Mouse (Mus musculus) hindbrain, postnatal 0 days (tissue): Measurements from ENCODE around the gene Lbx1. TPM values are rescaled to one million over a fixed set of nuclear protein-coding genes. Genes with fewer than 3 reads are reported as not detected.
A peak's percentile ranks its signal among the peaks of the same experiment; 100 is the strongest.

Experiments
- ATAC-seq: fragments of 200-750 bp; cut with Nextera tagmentation; 2 replicates; pipeline ENCODE4 v1.8.0; 2017; ENCODE audit warnings: mild to moderate bottlenecking, moderate TSS enrichment, moderate library complexity
- DNase-seq: peaks from one replicate; pipeline ENCODE4 v3.0.0-alpha.2; 2015; ENCODE audit warnings: low spot score
- H3K27ac ChIP-seq: fragments of 300-500 bp; sonication (generic); 2 replicates; pipeline ENCODE4 v1.5.1; 2014; ENCODE audit warnings: mild to moderate bottlenecking
- H3K27me3 ChIP-seq: fragments of 300-500 bp; sonication (generic); 2 replicates; pipeline ENCODE4 v1.6.1; 2014; ENCODE audit warnings: low read length, mixed read lengths; ENCODE audit not compliant: insufficient read depth
- H3K36me3 ChIP-seq: fragments of 300-500 bp; sonication (generic); 2 replicates; pipeline ENCODE4 v1.6.1; 2014; ENCODE audit warnings: low read length, mixed read lengths; ENCODE audit not compliant: insufficient read depth
- H3K4me1 ChIP-seq: fragments of 300-500 bp; sonication (generic); 2 replicates; pipeline ENCODE4 v1.6.1; 2014; ENCODE audit warnings: antibody characterized with exemption, low read length, mixed read lengths; ENCODE audit not compliant: insufficient read depth
- H3K4me2 ChIP-seq: fragments of 300-500 bp; sonication (generic); 2 replicates; pipeline ENCODE4 v1.6.1; 2014; ENCODE audit warnings: low read depth, mild to moderate bottlenecking, low read length, moderate library complexity, mixed read lengths
- H3K4me3 ChIP-seq: fragments of 300-500 bp; sonication (generic); 2 replicates; pipeline ENCODE4 v1.5.1; 2014; ENCODE audit warnings: low read length
- H3K9ac ChIP-seq: fragments of 300-500 bp; sonication (generic); replicated peaks from 2 replicates; pipeline ENCODE4 v1.6.1; 2014; ENCODE audit warnings: mild to moderate bottlenecking, low read length, moderate library complexity, mixed read lengths
- H3K9me3 ChIP-seq: fragments of 300-500 bp; sonication (generic); 2 replicates; pipeline ENCODE4 v1.6.1; 2016; ENCODE audit warnings: low read length, mixed read lengths
- CTCF ChIP-seq: IDR thresholded peaks from 2 replicates; pipeline ENCODE4 v1.5.1; 2016; ENCODE audit warnings: antibody characterized with exemption, control low read depth, low read depth
- WGBS: fragments of 180-500 bp; shearing (Covaris S2); extraction: QIAGEN DNeasy Blood & Tissue Kit; methylation state at CpG from one replicate; pipeline ENCODE4 v1.1.7; 2014; 5-methylcytosine and 5-hydroxymethylcytosine counted together
- polyA plus RNA-seq: library from polyadenylated mRNA; unstranded; fragments of >200 nt; fragmentation: Nextera tagmentation; extraction: Ambion mirVana; gene quantifications from 2 replicates; pipeline ENCODE4 v1.2.1, GENCODE M21; 2015
- total RNA-seq: library from RNA; depleted of rRNA; stranded (reverse); fragments of >200 nt; gene quantifications from 2 replicates; pipeline ENCODE4 v1.2.3, GENCODE M21; 2014

Gene Lbx1
- total and polyA plus RNA-seq, 2 experiments from 2014 or later: 9.2 to 27.0 TPM

- Histone ChIP-seq H3K27ac (no peak overlapping the region), H3K4me3 (no peak overlapping the region), H3K9ac (no peak overlapping the region), H3K36me3 (no peaks in the 10 kb centered on the region), H3K4me1 (no peaks in the 10 kb centered on the region), H3K9me3 (no peaks in the 10 kb centered on the region), H3K4me2 (no peak overlapping the region), H3K27me3 (no peaks in the 10 kb centered on the region)
- ATAC-seq (no peak), DNase-seq (no peak)
- WGBS: 41% methylated on average over 7 of the region's 7 CpGs
- no peak for TF ChIP-seq CTCF
These were observed 19.2 kb upstream of the Lbx1 start for GRCm38 (mm10) chr19:45254806-45255205.

GRCm38 (mm10) chr19:45252436-45252835 is 16.8 kb upstream of the Lbx1 start:
- no peaks in the 10 kb centered on the region; the same call in 1 of the 2 replicates for H3K4me1 ChIP-seq
- H3K27me3 ChIP-seq: no peaks in the 10 kb centered on the region
- H3K9me3 ChIP-seq: no peaks in the 10 kb centered on the region
- H3K27ac ChIP-seq: no peak overlapping the region
- no peak overlapping the region for H3K4me2 ChIP-seq
- WGBS: 62% methylated on average over 3 of the region's 3 CpGs
- H3K4me3 ChIP-seq: no peak overlapping the region
- ATAC-seq (no peak), DNase-seq (no peak)
- TF ChIP-seq CTCF: no peak
- no peak overlapping the region for H3K9ac ChIP-seq
- H3K36me3 ChIP-seq: no peaks in the 10 kb centered on the region

GRCm38 (mm10) chr19:45248691-45249090 is 13.1 kb upstream of the Lbx1 start:
- no peak overlapping the region for H3K27ac ChIP-seq
- H3K36me3 ChIP-seq: no peaks in the 10 kb centered on the region
- no peak overlapping the region for H3K4me3 ChIP-seq
- no peak for TF ChIP-seq CTCF
- 0 out of 2 replicates have a peak, but pooled peaks have one; percentile 35 for ATAC-seq
- peaks cover 21% of the 10 kb centered on the region for H3K27me3 ChIP-seq
- H3K4me1 ChIP-seq: no peaks in the 10 kb centered on the region; the same call in 1 of the 2 replicates
- H3K9ac ChIP-seq: no peak overlapping the region
- H3K4me2 ChIP-seq: no peak overlapping the region
- DNase-seq: peak; percentile 52
- 57% methylated on average over 19 of the region's 19 CpGs for WGBS
- no peaks in the 10 kb centered on the region for H3K9me3 ChIP-seq

GRCm38 (mm10) chr19:45243918-45244700 is 8.5 kb upstream of the Lbx1 start:
- Histone ChIP-seq H3K4me3 (no peak overlapping the region), H3K27ac (no peak overlapping the region), H3K36me3 (no peaks in the 10 kb centered on the region), H3K9me3 (no peaks in the 10 kb centered on the region), H3K27me3 (peaks cover 62% of the 10 kb centered on the region), H3K4me2 (no peak overlapping the region), H3K4me1 (no peaks in the 10 kb centered on the region; the same call in 1 of the 2 replicates), H3K9ac (no peak overlapping the region)
- peak; percentile 89 for TF ChIP-seq CTCF
- WGBS: 4% methylated on average over 29 of the region's 29 CpGs
- ATAC-seq: no peak
- DNase-seq: peak; percentile 63

GRCm38 (mm10) chr19:45243264-45243602 is 7.6 kb upstream of the Lbx1 start:
- peaks cover 70% of the 10 kb centered on the region for H3K27me3 ChIP-seq
- no peaks in the 10 kb centered on the region for H3K4me1 ChIP-seq
- ATAC-seq: no peak
- 12% methylated on average over 5 of the region's 5 CpGs for WGBS
- H3K27ac ChIP-seq: no peak overlapping the region
- H3K4me2 ChIP-seq: no peak overlapping the region
- H3K9me3 ChIP-seq: no peaks in the 10 kb centered on the region
- no peak overlapping the region for H3K9ac ChIP-seq
- no peaks in the 10 kb centered on the region for H3K36me3 ChIP-seq
- no peak overlapping the region for H3K4me3 ChIP-seq
- DNase-seq: no peak
- TF ChIP-seq CTCF: no peak

GRCm38 (mm10) chr19:45242348-45243263 is 7.0 kb upstream of the Lbx1 start:
- no peaks in the 10 kb centered on the region for H3K9me3 ChIP-seq
- no peaks in the 10 kb centered on the region for H3K36me3 ChIP-seq
- H3K4me3 ChIP-seq: no peak overlapping the region
- DNase-seq: no peak
- peaks cover 77% of the 10 kb centered on the region for H3K27me3 ChIP-seq
- no peak overlapping the region for H3K4me2 ChIP-seq
- no peak overlapping the region for H3K9ac ChIP-seq
- 5% methylated on average over 23 of the region's 23 CpGs for WGBS
- H3K27ac ChIP-seq: no peak overlapping the region
- H3K4me1 ChIP-seq: no peaks in the 10 kb centered on the region
- no peak for ATAC-seq
- TF ChIP-seq CTCF: no peak
